8 mouse cellular contexts compared by ENCODE assay signal in the genomic region with DNA sequence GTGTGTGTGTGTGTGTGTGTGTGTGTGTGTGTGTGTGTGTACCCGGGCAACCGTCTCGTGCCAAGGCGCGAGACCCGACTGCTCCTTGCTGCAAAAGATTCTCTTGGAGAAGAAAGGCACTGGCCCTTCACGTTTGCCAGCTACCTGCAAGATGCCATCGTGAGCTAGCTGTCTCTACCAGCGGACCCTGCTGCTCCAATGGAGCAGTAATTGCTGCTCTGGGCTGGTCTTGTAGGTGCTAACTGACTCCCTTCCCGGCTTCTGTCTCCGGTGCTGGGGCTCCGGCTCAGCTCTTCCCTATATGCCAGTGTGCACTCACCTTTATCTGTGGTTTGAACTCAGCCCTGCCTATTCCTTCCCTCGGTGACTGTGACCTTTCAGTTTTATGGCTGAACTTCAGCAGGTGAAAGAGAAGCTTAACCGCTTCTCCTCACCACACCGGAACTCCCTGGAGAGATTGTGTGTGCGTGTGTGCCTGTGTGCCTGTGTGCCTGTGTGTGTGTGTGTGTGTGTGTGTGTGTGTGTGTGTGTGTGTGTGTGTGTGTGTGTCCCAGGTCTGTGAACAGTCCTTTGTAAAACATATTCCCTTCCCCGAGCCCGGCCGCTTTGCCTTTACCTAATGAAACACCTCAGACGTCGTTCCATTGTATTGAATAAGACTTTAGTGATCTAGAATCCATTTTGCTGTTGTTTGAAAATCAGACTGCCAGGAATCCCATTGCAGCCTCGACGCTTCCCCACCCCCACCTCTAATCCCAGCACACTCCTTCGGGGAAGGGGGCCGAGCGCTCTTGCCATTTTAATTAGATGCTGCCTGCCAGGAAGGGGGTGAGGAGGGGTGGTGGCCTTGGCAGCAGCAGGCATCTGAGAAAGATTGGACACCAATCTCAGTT. TPM values are rescaled to one million over a fixed set of nuclear protein-coding genes. Genes with fewer than 3 reads are reported as not detected.
DNase-seq lines count a peak whose midpoint lies in the region; ATAC-seq and TF ChIP-seq lines count a peak whose summit lies in the region.

No protein-coding gene starts in this region.

- H3K9ac ChIP-seq in embryonic facial prominence, embryonic 13.5 days = peak overlapping the region; percentile 76
- H3K9ac ChIP-seq in heart, embryonic 15.5 days = peak overlapping the region; percentile 80
- peak overlapping the region; percentile 93 for H3K9ac ChIP-seq in neural tube, embryonic 15.5 days (replicated peaks)

- peak overlapping the region; percentile 55; the same call in 1 of the 2 replicates for H3K27ac ChIP-seq in embryonic facial prominence, embryonic 13.5 days
- H3K27ac ChIP-seq in heart, embryonic 15.5 days = peak overlapping the region; percentile 81
- H3K27ac ChIP-seq in neural tube, embryonic 15.5 days (replicated peaks) = peak overlapping the region; percentile 93

- no peak for TF ChIP-seq POLR2A in lung, adult 2 months (IDR thresholded peaks at IDR 0.05; ENCODE audit: borderline replicate concordance, extremely low read depth, low read depth, low read length)

- peak overlapping the region; percentile 79 for H3K4me3 ChIP-seq in E14TG2a.4 (replicated peaks; ENCODE audit: low read length)
- peak overlapping the region; percentile 71 for H3K4me3 ChIP-seq in embryonic facial prominence, embryonic 13.5 days
- peak overlapping the region; percentile 82 for H3K4me3 ChIP-seq in heart, embryonic 15.5 days
- H3K4me3 ChIP-seq in lung, adult 2 months (replicated peaks; ENCODE audit: extremely low read depth, low read depth, low read length) = peak overlapping the region; percentile 71
- H3K4me3 ChIP-seq in neural tube, embryonic 15.5 days (replicated peaks) = peak overlapping the region; percentile 58

- no peak for TF ChIP-seq CTCF in E14TG2a.4 (conservative IDR thresholded peaks at IDR 0.05; ENCODE audit: low read length)
- no peak for TF ChIP-seq CTCF in lung, adult 2 months (IDR thresholded peaks at IDR 0.05; ENCODE audit: insufficient read depth, low read length)

- no peaks in the 10 kb centered on the region for H3K9me3 ChIP-seq in E14TG2a.4 (ENCODE audit: low read length)
- H3K9me3 ChIP-seq in embryonic facial prominence, embryonic 13.5 days = no peaks in the 10 kb centered on the region
- H3K9me3 ChIP-seq in heart, embryonic 15.5 days (replicated peaks) = no peaks in the 10 kb centered on the region
- H3K9me3 ChIP-seq in neural tube, embryonic 15.5 days (replicated peaks) = no peaks in the 10 kb centered on the region

- no peak for ATAC-seq in embryonic facial prominence, embryonic 13.5 days (ENCODE audit: insufficient number of reproducible peaks, insufficient read depth, low FRiP score, low TSS enrichment, low read depth)
- 0 out of 2 replicates have a peak, but pooled peaks have one; percentile 12 for ATAC-seq in heart, embryonic 15.5 days (replicated peaks; ENCODE audit: insufficient number of reproducible peaks, insufficient read depth, low FRiP score, low read depth)
- peak; percentile 30; the same call in 1 of the 2 replicates for ATAC-seq in neural tube, embryonic 15.5 days (ENCODE audit: low FRiP score)

- peak; percentile 54 for DNase-seq in adrenal gland, postnatal 10 days
- peak; percentile 29 to 55 for DNase-seq in layer of hippocampus, adult 18-20 months (ENCODE audit: low spot score in 2 of 2)
- peak; percentile 42 for DNase-seq in lung, adult 2 months
- peak; percentile 56 for DNase-seq in thymus, postnatal 4 days

- H3K36me3 ChIP-seq in E14TG2a.4 (ENCODE audit: insufficient read depth, low read length) = no peaks in the 10 kb centered on the region
- H3K36me3 ChIP-seq in embryonic facial prominence, embryonic 13.5 days = no peaks in the 10 kb centered on the region
- H3K36me3 ChIP-seq in heart, embryonic 15.5 days = no peaks in the 10 kb centered on the region
- no peaks in the 10 kb centered on the region for H3K36me3 ChIP-seq in neural tube, embryonic 15.5 days

- 3% methylated on average over 26 of the region's 26 CpGs for WGBS in embryonic facial prominence, embryonic 13.5 days
- WGBS in heart, embryonic 15.5 days = 5% methylated on average over 25 of the region's 26 CpGs
- 10% methylated on average over 26 of the region's 26 CpGs for WGBS in lung, adult 2 months
- WGBS in neural tube, embryonic 15.5 days = 2% methylated on average over 24 of the region's 26 CpGs

- H3K4me1 ChIP-seq in E14TG2a.4 (replicated peaks; ENCODE audit: low read depth, low read length) = peaks cover 72% of the 10 kb centered on the region
- H3K4me1 ChIP-seq in embryonic facial prominence, embryonic 13.5 days = peaks cover 22% of the 10 kb centered on the region
- peaks cover 20% of the 10 kb centered on the region for H3K4me1 ChIP-seq in heart, embryonic 15.5 days (replicated peaks)
- H3K4me1 ChIP-seq in lung, adult 2 months (ENCODE audit: control insufficient read depth, insufficient read depth, low read length) = 0 out of 2 replicates have a peak, but pooled peaks cover 6% of the 10 kb centered on the region
- peaks cover 39% of the 10 kb centered on the region for H3K4me1 ChIP-seq in neural tube, embryonic 15.5 days

- peaks cover 70% of the 10 kb centered on the region for H3K27me3 ChIP-seq in E14TG2a.4 (ENCODE audit: insufficient read depth, low read length)
- peaks cover 9% of the 10 kb centered on the region; the same call in 1 of the 2 replicates for H3K27me3 ChIP-seq in embryonic facial prominence, embryonic 13.5 days
- H3K27me3 ChIP-seq in heart, embryonic 15.5 days = no peaks in the 10 kb centered on the region
- no peaks in the 10 kb centered on the region for H3K27me3 ChIP-seq in neural tube, embryonic 15.5 days (replicated peaks)

- H3K4me2 ChIP-seq in embryonic facial prominence, embryonic 13.5 days = peak overlapping the region; percentile 87
- peak overlapping the region; percentile 88 for H3K4me2 ChIP-seq in heart, embryonic 15.5 days
- H3K4me2 ChIP-seq in neural tube, embryonic 15.5 days = peak overlapping the region; percentile 87

RNA-seq across cellular contexts. Expression of gene Tnik, which starts 1.2 kb away (rescaled TPM):
- total RNA-seq in adrenal gland, postnatal 10 days (2021) = 10 to 100 TPM; 14.5 to 26.2 TPM
- polyA plus RNA-seq in embryonic facial prominence, embryonic 13.5 days (2015; fragmentation: Nextera tagmentation; extraction: Ambion mirVana) = 13.8 and 14.5 TPM in 2 replicates
- 10.3 and 10.5 TPM in 2 replicates for polyA plus RNA-seq in heart, embryonic 15.5 days (2015; fragmentation: Nextera tagmentation; extraction: Ambion mirVana)
- total RNA-seq in layer of hippocampus, adult 18-20 months (2021) = 100 to 1,000 TPM; 169 to 172 TPM
- 6.1 and 11.8 TPM in 2 replicates for polyA plus RNA-seq in lung, adult 2 months (2012; rRNA removed)
- polyA plus RNA-seq in neural tube, embryonic 15.5 days (2015; fragmentation: Nextera tagmentation; extraction: Ambion mirVana) = 52.8 and 67.3 TPM in 2 replicates
